Mouse (Mus musculus) mouse embryonic stem cell (cell line): ENCODE data around the gene Chd2.

Experiments used
- in situ Hi-C, 2 experiments: fragments of 300-500 bp; cut with MboI; formaldehyde crosslinking; loops; 1 replicate in 1 of 2; 3 replicates in 1 of 2; pipeline ENCODE4 v1.14.3; 2019 to 2020; ENCODE audit warnings: low sequenced_read_pairs in 2 of 2, low pct_unique_long_range_greater_than_20kb in 1 of 2, mixed read lengths in 1 of 2; ENCODE audit not compliant: unreplicated experiment in 1 of 2

Gene Chd2

GRCm38 (mm10) chr7:73402671-73403070, 139.0 kb downstream of the Chd2 start:
- in situ Hi-C loops = no loop called here

DNA sequence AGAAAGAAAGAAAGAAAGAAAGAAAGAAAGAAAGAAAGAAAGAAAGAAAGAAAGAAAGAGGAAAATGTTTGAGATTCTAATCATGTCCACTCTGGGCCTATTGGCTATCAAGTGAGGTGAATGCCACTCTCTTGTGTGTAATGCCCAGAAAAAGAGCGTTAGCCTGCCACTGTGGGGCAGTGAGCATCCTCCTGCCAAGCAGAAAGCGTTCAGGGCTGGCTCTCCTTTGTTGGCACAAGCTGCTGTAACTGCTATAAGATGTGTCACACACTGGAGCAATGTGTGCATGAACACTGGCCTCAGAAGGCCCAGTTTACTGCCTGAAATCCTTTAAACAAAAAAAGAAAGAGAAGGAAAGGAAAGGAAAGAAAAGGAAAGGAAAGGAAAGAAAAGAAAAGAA, 139.5 kb downstream of the Chd2 start:
- in situ Hi-C loops = no loop called here

DNA sequence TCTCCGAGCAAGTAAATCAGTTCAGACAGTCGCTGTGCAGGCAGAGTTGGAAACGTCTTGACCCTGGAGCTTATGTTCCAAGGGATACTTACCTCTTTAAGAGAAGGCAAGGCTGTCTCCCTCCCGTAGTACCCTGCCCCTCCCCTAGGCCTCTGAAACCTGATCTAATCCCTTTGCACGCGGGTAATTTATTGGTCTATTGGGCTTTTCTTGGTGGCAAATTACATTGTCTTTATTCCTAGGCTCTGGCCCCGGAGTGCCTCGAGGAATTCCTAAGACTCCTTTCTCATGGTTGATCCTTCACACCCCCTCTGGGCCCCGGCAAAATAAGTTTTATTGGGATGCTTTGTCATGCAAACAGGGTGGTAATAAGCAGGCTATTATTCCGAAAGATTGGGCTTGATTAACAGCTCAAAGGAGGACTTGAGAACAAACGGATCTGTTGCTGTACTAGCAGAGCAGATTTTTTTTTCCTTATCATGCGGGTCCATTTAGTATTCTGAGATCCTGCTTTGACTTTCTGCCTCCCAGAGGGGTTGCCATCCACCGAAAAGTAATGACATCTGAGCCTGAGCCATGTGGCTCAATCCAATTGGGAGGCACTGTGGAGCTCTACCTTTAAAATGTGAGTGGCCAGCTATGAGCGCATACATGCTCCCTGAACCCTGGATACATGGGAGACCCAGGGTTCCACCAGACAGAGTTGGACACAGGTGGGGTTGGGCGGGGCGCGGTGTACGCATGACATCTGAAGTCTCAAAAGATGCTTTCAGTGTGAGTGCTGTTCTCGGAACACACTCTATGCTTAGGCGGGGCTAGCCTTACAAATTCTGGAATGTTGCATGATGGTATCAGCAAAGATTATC, 141.3 kb downstream of the Chd2 start:
- in situ Hi-C loops = no loop called here

DNA sequence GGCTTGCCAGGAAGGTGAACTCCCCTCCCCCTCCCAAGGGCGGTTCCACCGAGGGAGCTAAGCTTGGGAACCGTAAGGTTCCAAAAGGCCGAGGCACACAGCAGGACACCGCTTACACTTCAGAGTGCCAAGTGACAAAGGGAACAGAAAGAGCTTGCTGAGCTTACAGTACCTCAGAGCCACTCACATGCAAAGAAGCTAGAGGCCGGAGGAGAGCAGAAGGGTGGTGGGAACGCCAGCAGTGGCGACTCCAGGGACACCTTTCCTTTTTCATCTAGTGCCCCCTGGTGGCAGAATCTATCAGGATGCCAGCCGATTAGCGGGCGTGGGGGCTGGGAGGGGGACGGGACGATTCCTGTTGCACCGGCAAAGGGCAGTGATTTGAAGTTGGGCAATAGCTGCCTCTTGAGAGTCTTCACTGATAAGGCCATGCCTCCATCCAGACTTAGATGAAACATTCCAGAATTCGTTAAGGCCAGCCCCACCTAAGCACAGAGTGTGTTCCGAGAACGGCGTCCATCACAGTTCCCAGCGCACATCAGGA, 142.1 kb downstream of the Chd2 start:
- in situ Hi-C loops = no loop called here

DNA sequence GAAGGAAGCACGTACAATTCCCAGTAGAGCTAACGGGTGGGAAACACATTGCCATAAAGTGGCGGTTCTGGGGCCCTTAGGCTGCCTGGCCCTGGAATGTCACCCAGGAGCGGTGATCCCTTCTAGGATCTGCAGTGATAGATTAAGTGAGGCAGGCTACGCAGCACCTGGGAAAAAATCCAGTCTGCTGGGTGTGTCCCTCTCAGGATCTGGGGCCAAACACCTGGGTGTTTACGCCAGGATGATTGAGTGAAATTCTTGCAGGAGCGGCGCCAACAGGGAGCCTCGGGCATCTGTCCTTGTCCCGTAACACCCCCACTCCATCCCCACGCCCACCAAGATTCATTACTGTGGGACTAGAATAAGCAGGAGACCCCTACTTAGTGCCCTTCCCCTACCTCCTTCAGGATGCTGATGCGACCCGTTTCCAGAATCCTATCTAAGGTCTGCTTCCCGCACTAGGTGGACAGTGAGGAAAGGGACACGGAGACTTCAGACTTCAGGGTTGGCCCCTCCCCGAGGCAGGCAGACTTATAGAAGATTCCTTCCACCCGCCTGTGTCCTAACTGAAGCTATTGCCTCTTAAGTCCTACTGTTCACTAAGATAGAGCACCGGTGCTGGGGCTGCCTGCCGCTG, 142.7 kb downstream of the Chd2 start:
- in situ Hi-C loops = no loop called here

DNA sequence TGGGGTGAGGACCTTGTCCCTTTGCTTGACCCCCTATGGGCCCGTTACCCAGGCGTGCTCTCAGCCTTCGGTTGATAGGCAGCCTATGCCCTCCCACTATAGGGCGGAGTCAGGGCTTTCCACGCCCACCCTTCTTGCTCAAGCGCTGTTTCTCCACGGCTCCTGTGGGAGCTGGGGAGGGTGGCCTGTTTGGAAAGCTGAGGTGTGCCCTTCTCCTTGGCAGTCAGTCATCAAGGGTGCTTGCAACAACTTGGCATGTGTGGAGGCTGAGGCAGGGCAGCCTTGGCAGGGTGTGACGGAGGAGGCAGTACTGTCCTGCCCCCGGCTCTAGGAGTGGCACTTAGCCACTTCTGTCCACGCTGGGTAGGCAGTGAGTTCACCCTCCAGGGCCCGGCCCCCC, 143.3 kb downstream of the Chd2 start:
- in situ Hi-C loops = no loop called here

- in situ Hi-C loops = no loop called here
These were observed 147.6 kb downstream of the Chd2 start for GRCm38 (mm10) chr7:73394013-73394409.

DNA sequence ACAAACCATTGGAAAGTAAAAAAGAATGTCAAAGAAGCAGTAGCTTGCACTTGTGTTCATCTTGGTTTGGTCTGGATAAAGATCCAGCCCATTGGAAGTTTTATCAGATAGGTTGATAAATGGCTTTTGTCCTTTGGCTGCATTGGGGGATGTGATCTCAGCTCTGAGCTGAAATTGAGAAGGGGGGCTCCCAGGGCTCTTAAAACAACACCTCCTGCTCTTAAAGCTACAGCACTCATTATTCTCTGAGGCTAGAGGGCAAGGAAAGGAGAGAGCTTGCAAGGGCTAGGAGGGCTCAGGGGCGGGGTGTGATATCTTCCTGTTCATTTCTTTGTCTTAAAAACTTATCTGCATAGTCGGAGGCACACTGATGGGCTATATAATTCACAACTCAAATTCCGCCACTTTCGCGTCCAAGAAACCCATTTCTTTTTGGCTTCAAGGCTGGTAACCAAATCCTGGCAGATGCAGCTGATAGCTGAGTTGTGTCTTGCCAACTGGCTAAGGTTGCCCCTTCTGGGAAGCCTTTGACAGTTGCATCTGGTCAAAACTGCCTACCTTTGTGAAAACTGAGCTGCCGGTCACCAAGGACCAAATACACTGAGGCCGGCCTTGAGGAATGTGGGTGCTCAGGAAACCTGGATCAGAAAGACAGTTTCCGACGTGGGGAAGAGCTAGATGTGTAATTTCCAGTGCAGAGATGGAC, 148.2 kb downstream of the Chd2 start:
- in situ Hi-C loops = no loop called here

DNA sequence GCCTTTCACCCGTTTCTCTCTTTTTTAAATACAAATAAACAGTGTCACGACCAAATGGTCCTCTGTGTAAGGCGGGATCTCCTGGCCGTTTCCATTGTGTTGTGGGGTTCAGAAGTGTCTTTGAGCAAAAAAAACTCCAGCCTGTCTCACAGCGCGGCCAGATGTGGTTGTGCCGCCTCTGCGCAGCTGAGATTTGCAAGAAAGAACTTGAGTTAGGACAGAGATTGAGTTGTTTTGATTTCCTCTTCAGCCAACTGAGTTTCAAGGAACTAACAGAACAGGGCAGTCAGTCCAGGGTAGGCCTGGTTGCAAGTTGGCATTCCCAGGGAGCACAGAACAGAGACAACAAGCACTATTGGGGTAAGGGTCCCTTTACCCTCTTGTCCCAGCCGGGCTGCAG, 149.3 kb downstream of the Chd2 start:
- in situ Hi-C loops = no loop called here

GRCm38 (mm10) chr7:73391518-73392321, 149.9 kb downstream of the Chd2 start:
- in situ Hi-C loops = no loop called here

DNA sequence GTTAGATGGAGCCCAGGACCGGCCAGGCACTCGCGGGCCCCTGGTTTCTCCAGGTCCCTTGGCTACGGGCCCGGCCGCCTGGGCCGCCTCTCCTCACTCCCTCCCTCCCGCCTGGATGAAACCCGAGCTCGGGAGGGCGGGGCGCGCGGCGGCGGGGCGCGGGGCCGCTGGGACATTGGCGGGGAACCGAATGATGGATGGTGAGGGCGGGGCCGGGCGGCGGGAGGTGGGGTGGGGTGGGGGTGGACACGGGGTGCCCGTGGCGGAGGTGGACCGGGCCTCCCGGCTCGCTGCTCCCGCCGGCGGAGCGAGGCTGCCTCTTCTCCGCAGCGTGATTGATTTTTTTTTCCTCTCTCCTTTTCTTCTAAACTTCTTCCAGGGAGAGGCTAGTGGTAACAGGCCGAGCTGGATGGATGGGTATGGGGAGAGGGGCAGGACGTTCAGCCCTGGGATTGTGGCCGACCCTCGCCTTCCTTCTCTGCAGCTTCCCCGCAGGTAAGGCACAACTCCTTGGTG, 150.6 kb downstream of the Chd2 start:
- in situ Hi-C loops = no loop called here

DNA sequence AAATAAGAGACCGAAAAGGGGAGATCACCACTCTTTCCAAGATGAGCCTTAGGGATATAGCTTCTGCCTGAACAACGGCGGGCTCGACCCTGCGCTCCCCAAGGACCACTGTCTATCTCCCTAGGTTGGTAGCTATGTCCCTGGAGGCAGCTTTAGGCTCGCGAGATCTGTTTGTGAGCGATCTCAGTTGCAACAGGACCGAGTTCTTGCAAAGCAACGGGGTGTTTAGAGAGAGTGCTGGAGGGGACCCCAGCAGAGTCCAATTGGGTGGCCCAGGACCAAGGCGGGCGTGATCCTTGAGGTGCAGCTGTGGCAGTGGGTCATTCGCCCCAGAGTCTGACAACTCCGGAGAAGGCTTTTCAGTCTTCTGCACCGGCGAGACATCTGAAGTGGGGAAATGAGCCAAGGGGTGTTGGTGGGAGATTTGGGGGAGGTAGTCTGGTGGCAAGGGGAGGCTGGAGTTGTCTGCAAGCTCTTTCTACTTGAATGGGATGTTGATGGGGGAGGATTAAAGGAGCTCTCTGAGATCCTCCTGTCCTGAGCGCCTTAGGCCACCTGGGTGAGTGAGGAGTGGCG, 151.1 kb downstream of the Chd2 start:
- in situ Hi-C loops = no loop called here

- in situ Hi-C loops = no loop called here
These were observed 151.7 kb downstream of the Chd2 start for GRCm38 (mm10) chr7:73389871-73390294.

- in situ Hi-C loops = no loop called here
These were observed 152.2 kb downstream of the Chd2 start for GRCm38 (mm10) chr7:73389419-73389818.

- in situ Hi-C loops = no loop called here
These were observed 152.8 kb downstream of the Chd2 start for GRCm38 (mm10) chr7:73388866-73389265.

GRCm38 (mm10) chr7:73382843-73383242, 158.8 kb downstream of the Chd2 start:
- in situ Hi-C loops = no loop called here

GRCm38 (mm10) chr7:73378034-73378433, 163.6 kb downstream of the Chd2 start:
- in situ Hi-C loops = no loop called here

- in situ Hi-C loops = no loop called here
These were observed 164.3 kb downstream of the Chd2 start for GRCm38 (mm10) chr7:73377307-73377706.
